Mouse (Mus musculus) A20 (cell line): ENCODE measurements around the gene Hormad1.

Experiments
- DNase-seq: peaks from one replicate; pipeline ENCODE4 v3.0.0-alpha.2; 2011; ENCODE audit warnings: low read depth, low spot score

The Hormad1 gene

GRCm38 (mm10) chr3:95559437-95559836 is at the start of gene Hormad1:
Gene Hormad1, plus strand, starts transcription at chr3:95559677.
- no peak for DNase-seq

- DNase-seq = no peak
These were observed 47.8 kb upstream of the Hormad1 start for GRCm38 (mm10) chr3:95511611-95512180.

DNA sequence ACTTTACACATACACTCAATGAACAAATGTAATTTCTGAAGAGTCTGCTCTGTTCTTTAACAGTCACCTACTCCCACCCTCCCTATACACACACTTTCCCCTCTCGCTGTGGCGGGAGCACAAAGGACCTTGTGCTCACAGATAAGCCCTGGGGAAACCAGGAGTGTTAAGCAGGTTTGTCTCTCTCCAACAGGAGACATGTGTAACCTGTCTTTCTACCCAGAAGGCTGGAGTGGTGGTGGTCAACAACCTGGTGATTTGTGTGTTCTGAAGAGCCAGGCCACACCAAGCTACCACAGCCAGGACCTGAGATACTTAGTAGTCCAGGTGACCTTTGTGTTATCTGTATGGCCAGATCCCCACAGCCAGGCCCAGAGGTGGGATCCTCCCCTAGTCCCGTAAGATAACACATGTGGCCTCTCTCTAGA is 42.8 kb upstream of the Hormad1 start:
- DNase-seq = no peak

- DNase-seq = peak; percentile 74
These were observed 42.0 kb upstream of the Hormad1 start for GRCm38 (mm10) chr3:95517493-95517898.

- DNase-seq = no peak
These were observed 40.6 kb upstream of the Hormad1 start for GRCm38 (mm10) chr3:95518891-95519290.

GRCm38 (mm10) chr3:95519315-95519714 is 40.2 kb upstream of the Hormad1 start:
- DNase-seq = no peak

- no peak for DNase-seq
These were observed 39.4 kb upstream of the Hormad1 start for GRCm38 (mm10) chr3:95520100-95520499.

DNA sequence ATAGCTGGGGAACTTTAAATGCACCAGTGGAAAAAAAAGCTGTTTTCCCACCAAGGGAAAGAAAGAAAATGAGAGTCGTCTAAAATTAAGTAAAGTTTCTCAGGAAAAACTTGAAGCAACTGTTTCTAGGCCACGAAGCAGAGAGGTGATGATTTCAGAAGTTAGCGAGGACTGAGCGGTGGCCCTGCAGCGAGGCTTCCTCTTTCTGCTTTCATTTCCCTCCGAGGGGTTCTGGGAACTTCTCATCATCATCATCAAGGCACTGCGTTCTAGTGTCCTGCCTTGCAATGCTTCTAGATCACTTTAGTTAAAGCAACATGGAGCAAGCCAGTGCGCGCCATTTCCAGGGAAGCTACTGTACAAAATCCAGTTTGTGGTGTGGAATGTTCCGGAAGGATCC is 38.3 kb upstream of the Hormad1 start:
- peak; percentile 84 for DNase-seq

- DNase-seq = no peak
These were observed 35.8 kb upstream of the Hormad1 start for GRCm38 (mm10) chr3:95523662-95524061.

GRCm38 (mm10) chr3:95524673-95525072 is 34.8 kb upstream of the Hormad1 start:
- no peak for DNase-seq

GRCm38 (mm10) chr3:95526111-95526510 is 33.4 kb upstream of the Hormad1 start:
- DNase-seq = no peak

DNA sequence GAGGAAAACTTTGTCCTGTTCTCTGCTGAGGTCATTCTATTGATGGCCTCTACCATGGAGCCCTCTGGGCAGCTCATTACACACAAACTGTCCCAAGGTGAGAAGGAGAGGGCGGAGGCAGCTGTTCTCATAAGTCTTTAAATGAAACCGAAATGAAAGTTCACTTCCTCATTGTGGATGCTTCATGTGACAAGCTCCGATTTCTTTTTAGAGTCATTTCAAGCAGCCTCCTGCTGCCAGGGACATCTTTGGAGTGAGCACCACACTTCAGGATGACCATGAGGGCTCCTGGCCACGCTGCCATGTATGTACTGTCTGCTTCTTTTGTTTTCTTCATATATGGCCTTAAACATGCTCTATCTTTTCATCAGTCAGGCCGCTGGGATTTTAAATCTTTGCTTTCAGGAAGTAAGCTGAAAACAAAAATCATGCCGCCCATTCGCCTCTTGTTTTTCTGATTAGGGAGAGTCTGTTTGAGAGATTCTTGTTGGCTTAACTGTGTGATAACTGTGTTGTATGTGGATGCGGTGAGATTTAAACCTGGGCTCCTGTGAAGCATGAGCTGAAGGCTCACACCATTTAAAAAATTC is 32.8 kb upstream of the Hormad1 start, which contains the start of gene Ctss:
TSS of gene Ctss (plus strand) at position 165 of the 590 bp plus-strand sequence.
- DNase-seq = peak; percentile 89

DNA sequence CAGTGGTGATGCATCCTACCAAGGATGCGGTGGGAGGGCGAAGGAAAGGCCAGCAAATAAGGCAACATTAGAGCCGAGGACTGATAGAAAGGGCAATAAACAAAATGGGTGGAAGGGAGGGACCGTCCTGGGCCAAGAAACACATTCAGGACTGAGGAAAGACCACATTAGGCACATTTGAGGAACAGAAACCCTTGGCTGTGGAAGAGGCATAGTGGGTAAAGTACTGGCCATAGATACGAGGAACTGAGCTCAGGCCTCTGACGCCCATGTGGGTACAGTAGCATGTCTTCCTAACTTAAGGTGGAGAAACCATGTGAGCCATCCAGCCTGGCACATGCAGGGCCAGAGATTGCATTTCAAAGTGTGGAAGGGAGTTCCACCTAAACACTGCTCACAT is 29.7 kb upstream of the Hormad1 start:
- peak; percentile 67 for DNase-seq

DNA sequence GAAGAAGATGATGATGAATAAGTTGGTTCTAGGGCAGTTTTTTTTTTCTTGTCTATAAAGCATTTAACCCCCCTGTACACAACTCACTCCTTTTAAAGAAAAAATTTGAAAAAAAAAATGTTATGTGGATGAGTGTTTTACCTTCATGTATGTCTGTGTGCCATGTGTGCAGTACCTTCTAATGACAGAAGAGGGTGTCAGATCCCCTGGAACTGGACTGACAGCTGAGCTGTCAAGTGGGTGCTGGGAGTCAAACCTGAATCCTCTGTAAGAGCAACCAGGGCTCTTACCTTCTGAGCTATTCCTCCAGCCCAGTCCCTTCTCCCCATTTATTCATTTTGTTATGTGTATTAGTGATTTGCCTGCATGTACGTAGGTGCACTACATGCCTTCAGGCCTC is 28.5 kb upstream of the Hormad1 start:
- no peak for DNase-seq

GRCm38 (mm10) chr3:95533364-95533763 is 26.1 kb upstream of the Hormad1 start:
- DNase-seq = no peak

DNA sequence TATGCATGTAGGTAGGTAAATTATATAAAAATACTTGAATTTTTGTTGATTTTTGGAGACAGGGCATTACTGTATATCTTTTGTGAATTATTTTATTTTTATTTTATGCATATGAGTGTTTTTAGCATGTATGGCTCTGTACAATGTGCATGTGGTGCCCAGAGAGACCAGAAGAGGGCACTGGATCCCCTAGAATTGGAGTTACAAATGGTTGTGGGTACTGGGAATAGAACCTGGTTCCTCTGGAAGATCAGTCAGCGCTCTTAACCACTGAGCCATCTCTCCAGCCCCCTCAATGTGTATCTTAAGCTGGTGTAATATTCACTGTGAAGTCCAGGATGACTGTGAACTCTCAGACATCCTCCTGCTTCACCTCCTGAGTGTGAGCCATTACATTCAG is 24.6 kb upstream of the Hormad1 start:
- DNase-seq = peak; percentile 51

GRCm38 (mm10) chr3:95538936-95539335 is 20.5 kb upstream of the Hormad1 start:
- DNase-seq = peak; percentile 78

DNA sequence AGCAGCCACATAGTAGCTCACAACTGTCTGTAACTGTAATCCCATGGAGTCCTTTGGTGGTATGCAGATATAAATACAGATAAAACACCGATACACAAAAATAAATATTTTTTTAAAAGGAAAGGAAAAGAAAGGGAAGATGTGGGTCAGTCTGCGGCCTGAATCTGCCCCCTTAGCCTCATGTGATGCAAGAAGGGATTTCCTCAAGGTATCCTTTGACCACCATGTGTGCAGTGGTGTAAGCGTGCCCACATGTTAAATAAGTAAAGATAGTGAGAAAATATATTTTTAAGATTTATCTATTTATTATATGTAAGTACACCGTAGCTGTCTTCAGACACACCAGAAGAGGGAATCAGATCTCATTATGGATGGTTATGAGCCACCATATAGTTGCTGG is 19.6 kb upstream of the Hormad1 start:
- DNase-seq = no peak

- DNase-seq = peak; percentile 71
These were observed 18.3 kb upstream of the Hormad1 start for GRCm38 (mm10) chr3:95541186-95541585.

DNA sequence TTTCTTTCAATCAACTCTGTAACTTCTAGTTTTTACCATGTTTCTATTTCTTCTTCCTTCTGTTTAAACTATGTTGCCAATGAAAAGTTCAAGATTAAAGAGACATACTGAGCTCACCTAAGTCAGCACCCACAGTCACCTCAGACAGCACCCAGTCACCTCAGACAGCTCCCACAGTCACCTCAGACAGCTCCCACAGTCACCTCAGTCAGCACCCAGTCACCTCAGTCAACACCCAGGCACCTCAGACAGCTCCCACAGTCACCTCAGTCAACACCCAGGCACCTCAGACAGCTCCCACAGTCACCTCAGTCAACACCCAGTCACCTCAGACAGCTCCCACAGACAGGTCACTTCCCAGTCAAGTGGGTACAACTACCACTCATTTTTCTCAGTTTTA is 17.3 kb upstream of the Hormad1 start:
- DNase-seq = no peak

DNA sequence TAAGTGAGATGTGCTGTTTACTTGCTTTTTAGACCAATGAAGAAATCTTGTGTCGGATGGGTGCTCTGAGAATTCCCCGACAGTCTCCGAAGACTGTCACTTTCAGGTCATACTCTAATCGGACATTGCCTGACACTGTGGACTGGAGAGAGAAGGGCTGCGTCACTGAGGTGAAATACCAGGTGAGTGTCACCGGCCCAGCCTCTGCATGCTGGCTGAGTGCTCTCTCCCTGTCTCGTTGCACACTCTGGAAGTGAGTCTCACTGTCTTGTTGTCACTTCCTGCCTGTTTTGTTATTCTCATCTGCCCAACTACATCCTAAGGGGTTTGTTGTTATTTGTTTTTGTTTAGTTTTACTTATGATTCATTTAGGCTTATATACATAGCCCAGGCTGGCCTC is 16.5 kb upstream of the Hormad1 start:
- no peak for DNase-seq

- DNase-seq = no peak
These were observed 9.3 kb upstream of the Hormad1 start for GRCm38 (mm10) chr3:95550176-95550575.

- no peak for DNase-seq
These were observed 5.5 kb upstream of the Hormad1 start for GRCm38 (mm10) chr3:95553986-95554385.

GRCm38 (mm10) chr3:95560738-95561137 is 1.3 kb downstream of the Hormad1 start:
- no peak for DNase-seq
